Comparison of ENCODE assay signal across 17 mouse cellular contexts in genomic region chr9:46598518-46598917, GRCm38 (mm10).
DNase-seq lines count a peak whose midpoint lies in the region.
"Had no signal": no experiment of that assay in that cellular context is flagged by ENCODE, and none has a peak within 500 bp of the region (broad histone marks: within the 10 kb centered on the region; RNA-seq: fewer than 3 reads in every experiment).

No protein-coding gene starts in this region.

- peak; percentile 19 to 32 for DNase-seq in left cerebral cortex, adult 18-20 months (ENCODE audit: low spot score in 2 of 2)
- no peak for DNase-seq in left cerebral cortex, postnatal 10 days (ENCODE audit: extremely low spot score in 1 of 2, low spot score in 2 of 2)
- DNase-seq in cerebellum, adult 11 months: peak; percentile 64
- peak; percentile 57 for DNase-seq in cerebellum, adult 8-10 months
- peak; percentile 53 to 62 for DNase-seq in cerebellum, postnatal 36 days
- no peak for DNase-seq in ovary, postnatal 10 days (ENCODE audit: low spot score)
- no peak for DNase-seq in adrenal gland, postnatal 10 days
- DNase-seq: adrenal gland, adult 8-10 months; B cell, adult 2 months; embryo, embryonic 11 days; gastrocnemius, postnatal 14 days; heart, adult 18-20 months; heart, postnatal 36 days; kidney, adult 18-20 months; layer of hippocampus, adult 9-11 months; lung, adult 18-20 months; lung, postnatal 10 days had no signal

- intact Hi-C loops in left cerebral cortex, postnatal 10 days (cut with DNase I): no loop called here

Comparison
In these comparisons a context has a peak if more than half of its experiments do, and no peak if none do; other contexts are left out.
1. DNase-seq: peak in left cerebral cortex, adult 18-20 months (2 of 2), cerebellum, adult 11 months (single experiment), cerebellum, adult 8-10 months (single experiment) and cerebellum, postnatal 36 days (2 of 2); none in left cerebral cortex, postnatal 10 days (0 of 2), ovary, postnatal 10 days (single experiment) and adrenal gland, postnatal 10 days (single experiment).